Mouse (Mus musculus) CD4-positive, CD25-positive, alpha-beta regulatory T cell, adult 2 months (primary cell): ENCODE results near the gene Pde6d.
A peak's percentile ranks its signal among the peaks of the same experiment; 100 is the strongest.

Experiments used
- DNase-seq: peaks from one replicate; pipeline ENCODE4 v3.0.0-alpha.2; 2012; ENCODE audit warnings: low read depth, low spot score

Gene Pde6d

DNA sequence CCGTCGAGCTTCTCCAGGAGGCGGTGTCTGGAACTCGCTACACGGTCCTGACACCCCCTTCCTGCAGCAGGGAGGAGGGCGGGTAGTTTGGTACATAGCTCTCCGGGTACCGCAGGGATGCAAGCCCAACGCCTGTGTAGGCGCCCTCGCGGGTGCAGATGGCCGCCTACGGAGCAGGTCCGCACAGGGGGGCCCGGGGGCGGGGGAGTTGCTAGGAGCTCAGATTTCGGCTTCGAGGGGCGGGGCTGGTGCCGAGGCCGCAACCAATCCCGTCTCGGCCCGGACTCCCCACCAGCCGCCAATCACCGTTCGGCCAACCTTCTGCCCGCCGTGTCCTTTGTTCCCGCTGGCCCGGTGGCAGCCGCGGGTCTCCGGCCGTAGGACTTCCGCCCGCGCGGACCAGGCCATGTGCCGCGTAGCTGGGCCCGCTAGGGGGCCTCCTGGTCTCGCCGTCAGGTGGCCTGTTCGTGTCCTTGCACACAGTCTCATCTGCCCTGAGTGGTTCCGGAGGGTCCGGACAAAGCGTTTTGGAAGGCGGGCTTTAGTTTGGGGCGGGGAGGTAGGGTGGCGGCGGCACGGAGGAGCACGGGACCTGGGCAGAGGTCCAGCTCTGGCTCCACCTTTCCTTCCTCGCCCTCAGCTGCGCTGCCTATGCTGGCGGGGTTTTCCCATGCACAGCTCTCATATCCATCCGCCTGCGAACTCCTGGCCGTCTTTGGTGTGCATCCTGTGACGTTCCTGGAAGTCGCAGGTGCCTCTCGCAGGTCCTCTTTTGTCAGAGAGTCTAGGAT is 78.3 kb downstream of the Pde6d start:
- peak; percentile 88 for DNase-seq

DNA sequence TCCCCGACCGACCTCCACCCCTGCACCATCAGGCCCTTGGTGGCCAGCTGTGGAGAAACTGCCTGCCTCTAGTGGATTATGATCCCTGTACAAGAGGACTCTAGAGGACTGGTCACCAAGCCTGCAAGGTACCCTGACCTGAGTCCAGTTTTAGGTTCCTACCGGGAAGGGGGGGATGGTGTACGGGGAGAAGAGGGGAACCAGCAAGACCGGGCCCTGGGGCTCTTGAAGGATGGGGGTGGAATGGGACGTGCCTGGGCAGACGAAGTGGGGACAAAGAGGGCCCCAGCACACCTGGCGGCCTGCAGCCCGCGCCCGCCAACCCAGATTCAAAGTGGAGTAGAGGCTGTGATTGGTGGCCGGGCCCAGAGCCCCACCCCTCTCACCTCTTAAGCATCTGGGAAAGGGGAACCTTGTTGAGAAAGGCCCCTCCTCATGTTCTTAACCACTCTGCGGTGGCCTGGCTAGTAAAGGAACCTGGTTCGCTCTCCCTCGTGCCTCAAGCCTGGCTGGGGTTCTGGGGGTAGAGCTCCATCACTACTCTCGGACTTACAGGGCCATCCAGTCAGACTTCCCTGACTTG is 79.2 kb downstream of the Pde6d start:
- peak; percentile 69 for DNase-seq

DNA sequence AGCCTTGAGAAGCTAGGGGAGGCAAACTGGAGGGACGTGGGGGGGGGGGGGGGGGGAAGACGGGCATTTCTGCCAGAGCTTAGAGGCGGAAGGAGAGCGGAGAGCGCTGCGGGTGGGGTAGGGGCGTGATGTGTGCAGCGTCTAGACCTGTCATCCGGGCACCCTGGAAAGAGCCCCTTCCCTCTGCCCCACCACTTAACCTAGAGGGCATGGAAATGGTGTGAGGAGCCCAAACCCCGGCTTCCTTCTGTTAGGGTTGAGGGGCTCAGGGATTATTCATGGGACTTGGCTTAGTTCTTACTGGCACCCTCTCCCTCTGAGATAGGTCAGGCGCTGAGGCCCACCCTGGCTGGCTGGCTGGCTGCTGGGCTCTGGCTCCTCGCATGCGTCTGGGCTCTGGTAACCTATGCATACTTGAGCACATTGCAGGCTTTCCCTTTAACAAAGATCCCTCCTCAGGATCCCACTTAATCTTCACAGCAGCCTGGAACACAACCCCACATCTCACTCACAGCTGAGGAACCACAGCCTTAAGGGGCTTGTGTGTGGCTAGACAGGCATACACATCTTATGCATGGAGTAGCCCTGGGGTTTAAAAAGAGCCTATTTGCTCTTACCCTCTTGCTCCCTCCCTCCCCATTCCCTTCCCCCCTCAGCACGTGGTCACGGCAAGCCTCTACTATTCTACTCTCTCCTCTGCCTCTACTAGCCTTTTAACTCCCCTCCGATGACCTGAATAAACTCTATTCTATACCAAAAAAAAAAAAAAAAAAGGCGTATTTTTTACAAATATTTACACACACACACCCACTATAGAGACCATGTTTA is 80.0 kb downstream of the Pde6d start:
- peak; percentile 48 for DNase-seq

DNA sequence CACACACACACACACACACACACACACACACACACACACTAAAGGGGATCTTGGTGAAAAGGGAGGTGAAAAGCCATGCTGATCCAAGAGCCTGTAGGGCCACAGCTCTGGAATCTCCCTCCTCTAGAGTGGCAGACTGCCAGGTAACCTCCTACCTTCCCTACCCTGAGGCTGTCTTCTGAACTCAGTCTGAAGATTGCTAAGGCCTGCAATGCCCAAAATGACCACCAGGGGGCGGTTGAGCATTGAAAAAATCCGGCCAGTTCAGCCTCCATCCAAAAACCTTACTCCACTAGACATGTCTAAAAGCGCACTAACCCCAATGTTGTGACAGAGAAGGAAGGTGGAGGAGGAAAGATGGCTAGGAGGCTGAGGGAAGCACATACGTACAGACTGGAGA is 80.9 kb downstream of the Pde6d start:
- DNase-seq: peak; percentile 94

DNA sequence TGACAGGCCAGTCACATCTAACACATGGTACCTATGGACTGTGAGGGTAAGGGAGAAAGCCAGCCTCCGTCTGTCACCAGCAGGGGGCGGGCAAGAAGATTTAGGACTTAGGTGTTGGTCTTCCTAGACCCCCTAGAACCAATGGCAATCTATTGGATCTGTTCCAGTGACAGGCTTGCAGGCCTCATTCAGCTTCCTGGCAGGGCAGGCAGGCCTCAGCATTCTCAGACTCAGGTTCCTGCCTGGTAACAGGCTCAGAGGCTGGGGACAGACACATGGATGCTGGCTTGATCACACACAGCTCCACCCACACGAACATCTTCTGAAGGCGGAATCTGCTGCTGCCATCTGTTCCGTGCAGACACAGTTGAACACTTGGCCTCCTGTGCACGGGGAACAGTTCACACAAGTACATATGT is 81.3 kb downstream of the Pde6d start:
- peak; percentile 82 for DNase-seq

DNA sequence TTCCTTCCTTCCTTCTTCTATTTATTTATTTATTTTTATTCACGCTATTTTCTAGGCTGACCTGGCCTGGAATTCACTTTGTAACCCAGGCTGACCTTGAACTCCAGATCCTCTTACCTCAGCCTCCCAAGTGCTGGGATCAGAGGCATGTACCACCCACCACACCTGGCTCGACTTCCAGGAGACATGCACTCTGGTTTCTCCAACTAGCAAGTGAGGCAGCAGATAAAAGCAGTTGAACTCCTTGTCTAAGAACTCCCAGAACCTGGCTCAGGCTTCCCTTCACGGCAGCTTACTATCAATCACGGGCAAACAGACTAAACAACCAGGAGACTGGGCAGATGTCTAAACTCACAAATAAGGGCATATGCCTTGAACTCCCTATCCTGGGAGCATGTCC is 81.7 kb downstream of the Pde6d start:
- DNase-seq: no peak

DNA sequence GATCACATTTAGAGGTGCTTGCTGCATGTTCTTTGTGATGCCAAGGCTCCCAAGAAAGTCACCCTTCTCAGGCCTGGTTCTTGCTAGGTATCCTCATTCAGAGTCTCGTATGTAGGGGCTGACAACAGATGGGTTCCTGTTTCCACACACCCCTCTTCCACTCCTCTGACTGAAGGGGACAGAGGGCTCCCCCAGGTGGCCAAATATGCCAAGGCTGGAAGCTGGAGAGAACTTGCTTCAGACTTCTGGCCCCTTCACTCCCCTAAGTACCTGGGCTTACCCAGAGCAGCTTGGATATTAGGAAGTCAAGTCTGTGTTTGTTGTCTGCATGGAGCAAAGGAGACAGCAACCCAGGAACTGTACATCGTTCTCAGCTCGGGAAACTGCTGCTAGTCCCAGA is 82.5 kb downstream of the Pde6d start:
- peak; percentile 74 for DNase-seq

DNA sequence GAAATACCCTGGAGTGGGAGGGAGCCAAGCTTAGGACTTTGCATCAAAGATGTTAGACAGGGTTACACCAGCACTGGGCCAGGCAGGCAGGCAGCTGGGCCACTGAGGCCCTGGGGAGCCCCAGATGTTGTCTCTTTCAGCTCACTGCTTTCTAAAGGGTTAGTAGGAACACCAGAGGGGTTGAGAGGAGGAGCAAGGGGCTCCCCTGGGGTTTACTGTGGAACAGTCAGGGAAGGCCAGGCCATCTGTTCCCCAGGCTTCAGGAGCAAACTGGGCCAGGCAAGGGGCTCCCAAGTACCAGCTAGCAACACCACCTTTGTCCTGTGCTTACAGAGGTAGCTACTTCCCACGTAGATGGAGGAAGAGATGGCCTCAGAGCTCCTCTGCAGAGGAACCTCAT is 83.8 kb downstream of the Pde6d start:
- no peak for DNase-seq

DNA sequence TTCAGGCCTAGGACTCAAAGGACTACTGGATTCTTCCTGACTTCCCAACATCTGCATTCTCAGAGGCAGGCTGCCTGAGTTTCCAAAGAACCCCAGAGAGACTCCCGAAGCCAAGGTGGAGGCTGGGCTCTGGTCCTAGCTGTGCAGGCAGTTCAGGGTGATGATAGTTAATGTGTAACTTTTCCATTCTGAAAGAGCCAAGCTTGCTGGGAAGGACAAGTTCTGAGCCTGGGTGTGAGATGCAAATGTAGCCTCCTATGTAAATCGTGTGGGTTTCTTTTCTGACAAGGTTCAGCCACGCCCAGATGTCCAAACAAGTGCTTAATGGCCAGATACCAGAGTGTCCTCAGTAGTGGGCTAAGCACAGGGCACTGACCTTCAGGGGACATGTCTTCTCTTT is 84.4 kb downstream of the Pde6d start:
- DNase-seq: no peak

DNA sequence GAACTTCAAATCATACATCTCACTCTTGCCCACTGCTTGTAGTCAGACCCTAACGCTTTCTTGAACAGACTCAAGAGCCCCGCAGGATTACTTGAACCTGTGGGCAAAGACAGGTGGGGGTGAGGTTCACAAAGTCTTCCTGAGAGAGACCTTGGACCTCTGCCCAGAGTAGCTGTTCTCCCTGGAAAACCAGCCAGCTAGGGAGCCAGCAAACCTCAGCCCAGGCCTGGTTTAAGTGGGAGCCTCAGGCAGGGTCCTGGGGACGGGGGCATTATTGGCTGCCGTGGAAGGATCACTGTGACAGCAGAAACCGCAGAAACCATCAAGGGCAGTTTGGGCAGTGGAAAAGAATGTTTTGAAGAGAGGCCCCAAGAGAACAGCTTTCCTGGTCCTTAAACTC is 85.1 kb downstream of the Pde6d start:
- DNase-seq: no peak

DNA sequence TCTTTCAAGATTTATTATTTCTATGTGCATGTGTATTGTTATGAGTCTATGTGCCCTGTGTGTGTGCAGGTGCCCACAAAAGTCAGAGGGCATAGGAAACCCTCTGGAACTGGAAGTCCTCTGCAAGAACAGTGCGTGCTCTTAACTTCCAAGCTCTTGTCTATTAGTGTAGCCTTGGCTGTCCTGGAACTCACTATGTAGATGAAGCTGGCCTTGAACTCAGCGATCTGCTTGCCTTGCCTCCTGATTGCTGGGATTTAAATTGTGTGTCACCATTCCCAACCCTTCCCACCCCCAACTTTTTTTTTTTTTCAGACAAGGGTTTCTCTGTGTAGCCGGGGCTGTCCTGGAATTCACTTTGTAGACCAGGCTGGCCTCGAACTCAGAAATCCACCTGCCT is 86.1 kb downstream of the Pde6d start:
- no peak for DNase-seq

DNA sequence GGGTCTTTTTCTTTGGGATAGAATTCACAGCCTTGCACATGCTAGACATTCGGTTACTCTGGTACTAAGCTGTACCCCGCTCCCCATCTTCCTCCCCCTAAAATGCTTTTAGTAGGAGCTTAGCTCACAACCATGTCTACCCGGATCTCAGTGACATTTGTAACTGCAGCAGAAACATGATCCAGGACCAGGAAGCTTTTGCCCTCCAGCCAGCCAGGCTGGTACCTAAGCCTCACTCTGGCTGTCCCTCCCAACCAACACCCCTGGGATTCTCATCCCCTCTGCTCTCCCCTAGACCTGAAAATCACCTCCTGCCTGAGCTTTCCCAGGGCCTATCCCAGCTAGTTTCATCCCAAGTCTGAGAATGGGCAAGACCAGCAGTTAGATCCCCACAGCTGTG is 88.6 kb downstream of the Pde6d start:
- no peak for DNase-seq
